ENCODE assay signal across 8 mouse cellular contexts in genomic region chr4:126554462-126554861, GRCm38 (mm10). TPM values are rescaled to one million over a fixed set of nuclear protein-coding genes. Genes with fewer than 3 reads are reported as not detected.
DNase-seq lines count a peak whose midpoint lies in the region; ATAC-seq and TF ChIP-seq lines count a peak whose summit lies in the region.

No protein-coding gene starts in this region.

- no peaks in the 10 kb centered on the region for H3K9me3 ChIP-seq in midbrain, embryonic 15.5 days

- no peaks in the 10 kb centered on the region for H3K27me3 ChIP-seq in midbrain, embryonic 15.5 days (replicated peaks)

- ATAC-seq in midbrain, embryonic 15.5 days (replicated peaks) = no peak

- H3K4me1 ChIP-seq in lung, adult 2 months (ENCODE audit: control insufficient read depth, insufficient read depth, low read length) = no peaks in the 10 kb centered on the region; the same call in 1 of the 2 replicates
- H3K4me1 ChIP-seq in midbrain, embryonic 15.5 days = peaks cover 10% of the 10 kb centered on the region

- DNase-seq in cerebellum, adult 8-10 months = peak; percentile 27
- no peak for DNase-seq in cerebellum, postnatal 4 days (ENCODE audit: low spot score in 2 of 2)
- DNase-seq in lung, adult 2 months = peak; percentile 6
- DNase-seq in lung, adult 18-20 months = no peak
- peak; percentile 76 for DNase-seq in embryo, embryonic 11 days
- DNase-seq in naive thymus-derived CD4-positive, alpha-beta T cell, adult 2 months (ENCODE audit: low read depth) = peak; percentile 85
- no peak for DNase-seq in urinary bladder, postnatal 36 days (ENCODE audit: low spot score in 2 of 2)

- H3K4me3 ChIP-seq in lung, adult 2 months (replicated peaks; ENCODE audit: extremely low read depth, low read depth, low read length) = no peak overlapping the region
- no peak overlapping the region for H3K4me3 ChIP-seq in midbrain, embryonic 15.5 days

- TF ChIP-seq POLR2A in lung, adult 2 months (IDR thresholded peaks at IDR 0.05; ENCODE audit: borderline replicate concordance, extremely low read depth, low read depth, low read length) = no peak

- peak; percentile 18; the same call in 1 of the 2 replicates for TF ChIP-seq CTCF in lung, adult 2 months (IDR thresholded peaks at IDR 0.05; ENCODE audit: insufficient read depth, low read length)

- H3K27ac ChIP-seq in midbrain, embryonic 15.5 days = no peak overlapping the region

- no peaks in the 10 kb centered on the region for H3K36me3 ChIP-seq in midbrain, embryonic 15.5 days (replicated peaks)

- no peak overlapping the region for H3K9ac ChIP-seq in midbrain, embryonic 15.5 days

- no peak overlapping the region for H3K4me2 ChIP-seq in midbrain, embryonic 15.5 days

- 32% methylated on average over 3 of the region's 3 CpGs for WGBS in lung, adult 2 months
- 35% methylated on average over 3 of the region's 3 CpGs for WGBS in midbrain, embryonic 15.5 days

RNA-seq across cellular contexts. Expression of gene Clspn, which starts 2.3 kb away (rescaled TPM):
- 0.12 and 0.44 TPM in 2 replicates for polyA plus RNA-seq in lung, adult 2 months (2012; rRNA removed)
- 5.7 and 6.2 TPM in 2 replicates for polyA plus RNA-seq in midbrain, embryonic 15.5 days (2015; fragmentation: Nextera tagmentation; extraction: Ambion mirVana)

RNA-seq across cellular contexts. Expression of gene Ago4, which starts 21.2 kb away (rescaled TPM):
- 2.9 and 4.2 TPM in 2 replicates for polyA plus RNA-seq in lung, adult 2 months (2012; rRNA removed)
- polyA plus RNA-seq in midbrain, embryonic 15.5 days (2015; fragmentation: Nextera tagmentation; extraction: Ambion mirVana) = 10.2 and 10.9 TPM in 2 replicates

RNA-seq across cellular contexts. Expression of gene 5730409E04Rik, which starts 55.2 kb away (rescaled TPM):
- 13.5 and 15.2 TPM in 2 replicates for polyA plus RNA-seq in lung, adult 2 months (2012; rRNA removed)
- polyA plus RNA-seq in midbrain, embryonic 15.5 days (2015; fragmentation: Nextera tagmentation; extraction: Ambion mirVana) = 16.3 and 16.6 TPM in 2 replicates

Comparison
In these comparisons a context has a peak if more than half of its experiments do, and no peak if none do; other contexts are left out.
1. DNase-seq: peak in cerebellum, adult 8-10 months (single experiment), lung, adult 2 months (single experiment), embryo, embryonic 11 days (single experiment) and naive thymus-derived CD4-positive, alpha-beta T cell, adult 2 months (single experiment); none in cerebellum, postnatal 4 days (0 of 2), lung, adult 18-20 months (0 of 2) and urinary bladder, postnatal 36 days (0 of 2).